Mouse (Mus musculus): Measurements from ENCODE around the gene Gm614.

Gm614 gene

DNA sequence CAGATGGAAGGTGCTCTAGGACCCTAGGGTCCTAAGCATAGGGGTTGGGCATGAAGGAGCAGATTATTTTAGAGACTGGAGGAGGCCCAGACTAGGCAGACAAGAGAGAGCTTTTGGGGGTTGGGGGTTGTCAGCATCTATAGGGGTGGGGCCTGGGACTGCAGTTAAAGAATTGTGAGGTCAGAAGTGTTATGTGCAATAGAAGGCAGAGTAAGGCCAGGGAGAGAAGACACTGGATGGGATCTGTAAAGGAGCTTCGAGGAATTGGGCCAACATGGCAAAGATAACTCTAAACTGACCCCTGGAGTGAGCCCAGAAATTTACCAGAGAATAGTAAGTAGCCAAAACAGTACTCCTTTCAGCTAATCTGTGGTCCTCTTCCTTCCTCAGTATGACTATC is at the start of gene Gm614:
TSS of gene Gm614 (minus strand) at position 101 of the 400 bp plus-strand sequence.
- in situ Hi-C loops (cut with MboI, MseI): no loop called here

DNA sequence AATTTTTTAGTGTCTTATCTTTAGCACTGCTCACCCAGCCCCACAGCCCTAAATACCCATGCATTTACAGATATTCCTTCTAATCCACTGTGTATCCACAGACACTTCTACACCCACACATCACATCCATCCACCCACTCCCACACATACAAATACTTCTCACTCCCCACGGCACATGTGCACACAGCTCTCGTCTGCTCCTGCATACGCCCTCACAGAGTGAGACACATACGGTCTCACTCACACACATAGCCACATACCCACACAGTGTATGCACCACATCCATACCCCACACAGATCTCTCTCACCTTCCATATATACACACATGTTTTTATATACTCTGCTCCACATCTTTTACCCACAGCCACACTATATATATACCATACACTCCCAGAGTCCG is 45.5 kb upstream of the Gm614 start:
- in situ Hi-C loops (cut with MboI, MseI): no loop called here

DNA sequence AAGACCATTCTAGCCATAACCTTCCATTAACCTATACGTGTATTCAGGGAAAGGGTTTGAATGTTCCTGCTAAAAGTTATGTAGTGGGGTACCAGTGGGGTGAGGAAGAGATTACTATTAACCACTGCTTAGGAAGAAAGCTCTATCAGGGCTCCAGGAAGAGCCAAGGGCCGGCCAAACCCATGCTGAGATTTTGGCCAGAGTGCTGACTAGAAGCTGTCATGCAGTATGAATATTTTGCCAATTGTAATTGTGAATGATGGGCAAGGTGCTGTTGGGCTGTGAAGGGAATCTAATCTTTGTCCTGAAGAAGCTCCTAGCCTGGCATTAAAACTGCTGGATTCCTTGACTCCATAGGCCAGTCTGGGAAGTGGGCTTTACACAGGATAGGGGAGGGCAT is 40.9 kb upstream of the Gm614 start:
- in situ Hi-C loops (cut with MboI, MseI): no loop called here

DNA sequence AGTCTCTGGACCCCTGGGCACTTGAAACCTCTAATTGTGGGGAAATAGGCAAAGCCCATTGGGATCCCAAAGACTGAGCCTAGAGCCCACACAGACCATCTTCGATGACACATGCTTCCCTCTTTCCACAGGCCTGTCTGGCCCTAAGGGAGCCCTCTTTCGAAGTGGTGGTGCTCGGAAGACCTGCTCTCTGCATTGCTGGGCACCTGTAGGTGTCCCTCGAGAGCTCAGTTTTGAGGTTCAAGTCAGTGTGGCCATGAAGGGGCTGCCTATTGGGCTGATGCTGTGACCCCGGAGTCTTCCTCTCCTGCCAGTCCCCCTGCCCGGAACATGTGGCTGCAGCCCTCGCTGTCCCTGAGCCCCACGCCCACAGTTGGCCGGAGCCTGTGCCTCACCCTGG is 37.9 kb upstream of the Gm614 start:
- in situ Hi-C loops (cut with MboI, MseI): no loop called here

DNA sequence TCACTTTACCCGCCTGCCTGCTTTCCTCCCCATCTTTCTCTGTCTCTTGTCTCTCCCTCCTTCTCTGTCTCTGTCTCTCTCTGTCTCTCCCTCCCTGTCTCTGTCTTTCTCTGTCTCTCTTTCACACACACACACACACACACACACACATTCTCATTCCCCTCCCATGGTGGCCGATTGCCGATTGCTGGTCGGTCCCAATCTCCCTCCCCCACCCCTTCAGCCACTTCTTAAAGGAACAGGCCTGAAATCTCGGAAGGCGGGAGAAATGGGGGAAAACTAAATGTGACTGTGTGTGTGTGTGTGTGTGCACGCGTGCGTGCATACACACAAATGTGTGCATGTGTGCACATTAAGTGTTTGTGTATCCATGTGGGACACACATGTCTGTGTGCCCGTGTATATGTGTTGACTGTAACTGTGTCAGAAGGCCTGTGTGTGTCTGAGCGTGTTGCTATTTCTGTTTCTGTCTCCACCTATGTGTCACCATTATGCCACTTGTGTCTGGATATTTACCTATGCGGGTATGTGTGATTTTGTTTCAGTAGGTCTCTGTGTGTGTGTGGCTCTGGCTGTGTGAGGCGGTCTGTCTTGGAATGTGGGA is 36.7 kb upstream of the Gm614 start:
- in situ Hi-C loops (cut with MboI, MseI): no loop called here

DNA sequence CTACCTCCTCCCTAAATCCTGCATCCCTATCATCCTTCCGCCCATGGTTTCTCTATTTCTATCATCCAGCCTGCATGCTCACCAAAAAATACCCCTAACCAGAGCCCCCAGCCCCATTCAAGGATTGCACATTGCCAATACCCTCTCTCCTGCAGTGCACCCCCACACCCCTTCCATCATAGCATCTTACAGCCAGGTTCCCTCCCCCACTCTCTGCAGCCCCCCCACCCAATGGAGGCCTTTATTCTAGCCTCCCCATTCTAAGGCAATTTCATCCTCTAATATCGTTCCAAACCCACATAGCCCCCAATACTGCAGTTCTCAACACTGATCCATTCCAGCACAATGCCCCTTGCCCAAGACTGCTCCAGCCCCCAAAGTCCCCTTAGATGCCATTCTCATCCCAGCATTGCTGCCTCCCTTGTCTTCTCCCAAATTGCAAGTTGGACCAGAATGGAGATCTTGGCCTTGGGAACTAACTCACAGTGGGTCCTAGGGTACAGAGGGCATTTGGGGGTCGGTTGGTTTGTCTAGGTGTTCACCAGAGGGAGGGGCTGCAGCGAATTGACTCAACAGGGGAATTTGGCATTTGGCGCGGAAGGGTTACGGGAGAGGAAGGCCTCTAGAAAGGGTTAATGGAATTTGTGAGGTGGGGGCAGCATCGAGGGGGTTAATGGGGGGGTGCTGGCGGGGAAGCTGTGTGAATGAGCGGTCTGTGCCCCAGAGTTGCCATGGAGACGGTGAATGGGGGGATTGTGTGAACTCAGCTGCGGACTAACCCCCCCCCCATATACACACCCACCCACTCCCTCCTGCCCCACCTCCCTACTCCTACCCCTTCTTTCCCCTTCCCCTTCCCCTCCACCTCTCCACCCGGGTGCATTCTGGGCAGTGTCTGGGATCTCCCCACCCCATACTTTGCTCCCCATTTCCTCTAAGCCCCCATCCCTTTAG is 36.0 kb upstream of the Gm614 start:
- in situ Hi-C loops (cut with MboI, MseI): loop anchor here (25.0 kb wide), 1 partner anchor 1087 kb away; no protein-coding TSS in a partner anchor

DNA sequence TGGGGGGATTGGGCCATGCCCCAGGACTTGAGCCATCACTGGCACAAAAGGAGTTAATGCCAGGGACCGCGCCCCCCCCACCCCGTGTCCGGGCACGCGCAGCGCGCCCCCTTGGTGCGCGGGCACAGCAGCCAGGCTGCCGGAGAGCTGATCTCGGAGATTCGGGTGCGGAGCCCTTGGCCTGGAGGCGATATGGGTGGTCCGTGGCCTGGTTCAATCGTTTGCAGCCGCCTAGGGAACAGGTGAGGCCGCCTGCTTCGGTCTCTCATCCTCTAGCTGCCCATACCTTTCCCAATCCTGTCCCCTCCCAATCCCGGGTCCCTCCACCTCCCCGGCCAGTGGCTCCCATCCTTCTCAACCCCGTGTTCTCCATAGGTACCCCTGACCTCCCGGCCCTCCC is 35.3 kb upstream of the Gm614 start, which contains the start of gene Nlgn3:
TSS of gene Nlgn3 (plus strand) at position 114 of the 400 bp plus-strand sequence.
- in situ Hi-C loops (cut with MboI, MseI): loop anchor here (25.0 kb wide), 1 partner anchor 1087 kb away; no protein-coding TSS in a partner anchor

DNA sequence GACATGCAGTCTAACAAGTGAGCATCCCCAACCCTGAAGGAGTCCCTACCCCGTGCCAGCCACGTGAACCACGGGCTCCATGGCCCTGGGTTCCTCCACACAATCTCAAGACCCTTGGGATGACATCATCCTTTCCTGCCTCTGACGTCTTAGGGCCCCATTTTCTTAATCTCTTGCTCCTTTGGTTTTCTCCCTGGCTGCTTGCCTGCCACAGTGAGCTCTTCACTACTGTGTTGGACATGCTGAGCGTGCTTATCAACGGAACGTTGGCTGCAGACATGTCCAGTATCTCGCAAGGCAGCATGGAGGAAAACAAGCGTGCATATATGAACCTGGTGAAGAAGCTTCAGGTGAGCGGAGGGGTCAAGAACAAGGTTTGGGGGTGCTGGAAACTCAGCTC is 26.3 kb upstream of the Gm614 start:
- in situ Hi-C loops (cut with MboI, MseI): loop anchor here (25.0 kb wide), 1 partner anchor 1078 kb away; no protein-coding TSS in a partner anchor

DNA sequence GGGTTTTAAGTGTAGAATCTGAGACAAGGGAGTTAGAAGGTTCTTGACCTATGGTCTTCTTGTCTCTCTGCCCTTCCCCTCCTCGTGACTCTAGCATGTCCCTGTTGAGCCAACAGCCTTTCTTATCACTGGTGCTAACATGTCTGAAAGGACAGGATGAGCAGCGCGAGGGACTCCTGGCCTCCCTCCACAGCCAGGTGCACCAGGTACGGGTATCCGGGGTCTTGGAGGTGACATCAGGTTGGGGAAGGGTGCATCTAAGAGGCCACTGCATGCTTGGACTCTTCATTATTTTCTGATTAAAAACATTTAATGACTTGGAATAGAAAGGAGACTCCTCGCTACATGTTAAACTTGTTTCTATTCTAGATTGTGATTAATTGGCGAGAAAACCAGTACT is 25.2 kb upstream of the Gm614 start:
- in situ Hi-C loops (cut with MboI, MseI): loop anchor here (25.0 kb wide), 1 partner anchor 1077 kb away; no protein-coding TSS in a partner anchor

DNA sequence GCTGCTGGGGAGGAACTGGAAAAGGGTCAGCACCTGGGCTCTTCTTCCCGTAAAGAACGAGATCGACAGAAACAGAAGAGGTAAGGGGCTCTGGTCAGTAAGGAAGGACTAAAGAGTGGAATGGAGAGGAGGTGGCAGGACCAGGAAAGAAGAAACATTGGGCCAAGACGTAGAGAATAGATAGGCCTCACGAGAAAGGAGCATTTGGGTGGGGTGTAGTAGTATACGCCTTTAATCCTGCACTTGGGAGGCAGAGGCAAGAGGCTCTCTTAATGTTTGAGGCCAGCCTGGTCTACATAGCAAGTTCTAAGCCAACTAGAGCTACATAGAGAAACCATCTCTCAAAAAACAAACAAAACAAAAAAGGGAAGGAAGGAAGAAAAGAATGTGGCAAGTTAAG is 24.6 kb upstream of the Gm614 start:
- in situ Hi-C loops (cut with MboI, MseI): loop anchor here (25.0 kb wide), 1 partner anchor 1076 kb away; no protein-coding TSS in a partner anchor

DNA sequence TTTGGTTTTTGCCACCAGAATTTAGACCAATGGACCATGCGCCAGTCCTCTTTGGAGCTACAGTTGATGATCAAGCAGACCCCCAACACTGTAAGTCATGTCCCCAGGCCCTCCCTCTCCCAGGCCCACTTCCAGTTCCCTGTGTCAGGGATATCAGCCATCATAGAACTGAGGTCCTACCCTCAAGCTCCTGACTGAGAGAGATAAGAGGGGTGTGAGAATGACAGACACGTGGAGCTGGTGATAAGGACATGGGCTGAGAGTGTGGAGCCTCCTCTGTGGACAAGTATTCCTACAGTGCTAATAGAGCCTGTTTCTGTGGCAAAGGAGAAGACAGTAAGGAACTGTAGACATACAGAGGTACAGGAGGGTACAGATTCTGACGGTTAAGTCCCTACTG is 23.8 kb upstream of the Gm614 start:
- in situ Hi-C loops (cut with MboI, MseI): loop anchor here (25.0 kb wide), 1 partner anchor 1075 kb away; no protein-coding TSS in a partner anchor

DNA sequence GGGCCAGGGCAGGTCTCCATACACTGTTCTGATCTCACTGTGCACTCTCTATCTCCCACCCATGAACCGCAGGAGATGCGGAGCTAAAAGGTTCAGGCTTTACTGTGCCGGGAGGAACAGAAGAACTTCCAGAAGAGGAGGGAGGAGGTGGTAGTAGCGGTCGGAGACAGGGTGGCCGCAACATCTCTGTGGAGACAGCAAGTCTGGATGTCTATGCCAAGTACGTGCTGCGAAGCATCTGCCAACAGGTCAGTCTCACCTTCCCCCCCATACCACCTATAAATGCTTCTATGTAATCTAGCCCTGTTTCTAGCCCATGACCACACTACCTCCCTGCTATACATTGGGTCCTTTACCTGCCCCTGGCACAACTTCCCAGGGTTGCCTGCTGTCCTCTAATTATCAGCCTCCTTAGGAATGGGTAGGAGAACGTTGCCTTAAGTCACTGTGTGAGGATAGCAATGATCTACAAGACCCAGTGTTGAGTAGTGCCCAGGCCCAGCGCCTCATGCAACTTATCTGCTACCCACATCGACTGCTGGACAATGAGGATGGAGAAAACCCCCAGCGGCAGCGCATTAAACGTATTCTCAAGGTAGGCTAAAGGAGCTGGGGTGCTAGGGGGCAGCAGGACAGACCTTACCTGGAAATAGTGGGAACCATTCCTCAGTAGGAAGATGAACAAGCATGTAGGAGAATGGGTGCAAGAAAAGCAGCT is 22.3 kb upstream of the Gm614 start:
- in situ Hi-C loops (cut with MboI, MseI): loop anchor here (25.0 kb wide), 1 partner anchor 1074 kb away; no protein-coding TSS in a partner anchor

DNA sequence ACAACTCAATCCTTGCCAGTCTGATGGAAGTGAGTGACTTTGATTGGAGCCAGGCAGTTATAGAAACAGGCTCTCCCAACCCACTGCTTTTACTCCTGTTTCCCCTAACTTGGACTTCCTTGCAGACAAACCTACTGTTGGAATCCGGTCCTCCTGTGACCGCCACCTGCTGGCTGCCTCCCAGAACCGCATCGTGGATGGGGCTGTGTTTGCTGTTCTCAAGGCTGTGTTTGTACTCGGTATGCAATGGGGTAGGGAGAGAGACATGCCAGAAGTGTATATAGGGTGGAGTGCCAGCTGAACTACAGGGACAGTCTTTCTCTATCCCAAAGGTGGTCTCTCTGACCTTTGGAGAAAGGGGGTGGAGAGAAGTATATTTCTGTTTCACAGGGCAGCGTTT is 21.7 kb upstream of the Gm614 start:
- in situ Hi-C loops (cut with MboI, MseI): loop anchor here (25.0 kb wide), 1 partner anchor 1073 kb away; no protein-coding TSS in a partner anchor

DNA sequence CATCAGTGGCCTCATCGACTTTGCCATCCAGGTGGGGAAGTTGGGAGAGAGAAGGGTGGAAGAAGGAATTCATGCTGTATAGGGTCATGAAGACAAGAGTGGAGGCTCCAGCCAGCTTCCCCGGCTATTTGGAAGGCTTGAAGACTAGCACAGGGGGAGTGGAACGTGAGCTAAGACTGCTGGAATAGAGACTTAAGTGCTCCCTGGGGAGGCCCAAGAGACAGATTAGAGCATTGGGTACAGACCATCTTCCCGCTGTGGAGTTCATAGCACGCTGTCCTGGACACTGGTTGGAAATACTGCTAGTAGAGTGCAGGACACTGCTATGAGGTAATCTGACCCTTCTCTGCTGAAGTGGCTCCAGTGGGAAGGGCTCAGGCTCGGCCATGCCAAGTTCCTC is 19.0 kb upstream of the Gm614 start:
- in situ Hi-C loops (cut with MboI, MseI): loop anchor here (25.0 kb wide), 1 partner anchor 1071 kb away; no protein-coding TSS in a partner anchor

DNA sequence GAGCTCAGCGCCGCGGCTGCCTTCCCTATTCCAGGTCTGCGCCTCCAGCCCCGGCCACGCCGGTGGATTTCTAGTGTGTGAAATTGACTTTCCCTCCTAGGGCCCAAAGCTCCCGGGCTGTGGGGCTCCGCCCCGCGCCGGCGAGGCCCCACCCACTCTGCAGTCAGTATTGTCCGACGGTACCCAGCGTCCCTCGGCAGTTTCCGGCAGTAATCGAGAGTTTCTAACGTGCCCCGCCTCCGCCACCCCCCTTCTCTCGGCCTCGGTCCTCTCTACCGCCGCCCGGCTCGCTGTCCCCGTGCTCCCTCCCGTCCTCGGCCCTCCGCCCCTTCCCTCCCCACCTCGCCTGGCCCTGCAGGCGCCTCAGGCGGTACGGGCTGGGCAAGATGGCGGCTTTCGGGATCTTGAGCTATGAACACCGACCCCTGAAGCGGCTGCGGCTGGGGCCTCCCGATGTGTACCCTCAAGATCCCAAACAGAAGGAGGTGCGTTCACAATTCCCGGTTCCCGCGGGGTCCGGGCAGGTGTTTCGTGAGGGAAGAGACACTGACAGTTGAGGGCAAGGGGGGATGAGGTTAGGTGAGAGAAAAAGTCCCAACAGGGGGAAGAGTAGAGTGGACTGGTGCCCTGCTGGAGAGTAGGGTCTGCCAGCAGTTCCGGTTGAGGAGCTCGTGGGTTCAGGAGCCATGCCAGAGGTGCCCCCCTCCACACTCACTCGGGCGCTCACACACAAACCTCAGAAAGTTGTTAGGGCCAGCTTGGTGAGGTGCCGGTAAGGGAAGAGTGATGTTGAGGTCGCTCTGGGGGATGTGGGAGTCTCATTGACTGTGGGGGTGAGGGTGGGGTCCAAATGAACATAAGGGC is 10.3 kb upstream of the Gm614 start, which contains the start of gene Med12:
TSS of gene Med12 (plus strand) at position 156 of the 864 bp plus-strand sequence.
- in situ Hi-C loops (cut with MboI, MseI): loop anchor here (10.0 kb wide), 1 partner anchor 1649 kb away; no protein-coding TSS in a partner anchor

DNA sequence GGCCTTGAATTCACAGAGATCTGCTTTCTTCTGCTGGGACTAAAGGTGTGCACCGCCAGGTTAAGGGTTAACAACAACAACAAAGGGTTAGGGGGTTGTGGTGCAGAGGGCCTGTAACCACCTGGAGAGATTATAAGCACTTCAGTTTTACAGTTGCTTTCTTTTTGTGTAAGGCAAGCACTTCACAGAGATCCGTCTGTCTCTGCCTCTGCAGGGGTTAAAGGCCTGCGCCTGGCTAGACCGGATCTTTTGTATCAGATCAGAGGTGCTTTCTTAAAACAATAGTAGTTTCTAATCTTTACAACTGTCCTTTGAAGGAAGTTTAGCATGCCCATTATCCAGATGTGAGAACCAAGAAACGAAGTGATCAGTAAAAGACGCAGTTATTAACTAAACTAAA is 9.6 kb upstream of the Gm614 start:
- in situ Hi-C loops (cut with MboI, MseI): loop anchor here (10.0 kb wide), 1 partner anchor 1649 kb away; no protein-coding TSS in a partner anchor

DNA sequence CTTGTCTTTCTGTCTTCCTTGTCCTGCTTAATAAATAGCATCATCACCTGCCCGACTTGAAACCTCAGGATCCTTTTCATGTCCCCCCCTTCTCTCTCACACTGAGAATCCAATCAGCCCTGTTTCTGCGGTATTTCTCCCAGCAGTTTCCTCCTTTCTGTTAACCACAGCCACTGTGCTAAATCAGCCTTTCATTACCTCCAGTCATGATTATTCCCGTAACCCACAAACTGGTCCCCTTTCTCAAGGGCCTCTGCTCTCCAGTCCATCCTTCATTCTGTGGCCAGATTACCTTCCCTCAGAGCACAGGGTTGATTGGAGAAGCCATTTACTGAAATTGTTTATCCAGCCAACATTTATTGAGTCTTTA is 4.9 kb upstream of the Gm614 start, which contains the start of gene Gm20489:
TSS of gene Gm20489 (minus strand) at position 269 of the 370 bp plus-strand sequence.
- in situ Hi-C loops (cut with MboI, MseI): no loop called here

DNA sequence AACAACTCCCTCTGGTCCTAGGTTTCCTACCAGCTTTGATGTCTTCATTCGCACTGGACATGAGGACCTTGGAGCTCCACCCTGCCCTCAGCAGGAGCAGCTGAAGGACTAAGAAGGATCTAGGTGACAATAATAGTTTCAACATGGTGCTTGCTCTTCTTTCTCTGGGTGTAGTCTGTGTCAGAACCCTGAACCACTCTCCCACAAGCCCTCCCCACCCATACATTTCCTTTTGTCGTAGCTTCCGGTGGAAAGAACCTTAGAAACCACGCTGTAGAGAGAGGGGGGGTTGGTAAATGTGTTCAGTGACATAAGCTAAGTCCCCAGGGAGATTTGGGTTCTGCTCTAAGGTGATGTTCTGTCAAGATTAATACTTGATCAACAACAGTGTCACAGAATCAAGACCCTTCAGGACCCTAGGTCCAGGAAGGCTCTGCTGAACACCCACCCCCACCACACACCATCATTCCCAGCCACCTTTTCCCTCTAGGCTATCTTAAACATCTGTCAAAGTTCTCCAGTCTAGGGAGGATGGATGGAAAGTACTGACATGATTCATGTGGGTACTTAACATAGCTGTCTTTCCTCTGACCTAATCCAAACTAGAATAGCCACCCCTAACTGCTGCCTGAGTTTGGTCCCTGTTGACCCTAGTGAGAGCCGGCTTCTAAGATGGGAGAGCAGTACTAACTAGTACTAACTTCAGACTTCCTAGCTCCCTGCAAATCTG is 4.4 kb upstream of the Gm614 start, which contains the start of gene Il2rg:
TSS of gene Il2rg (minus strand) at position 231 of the 730 bp plus-strand sequence.
- in situ Hi-C loops (cut with MboI, MseI): no loop called here

DNA sequence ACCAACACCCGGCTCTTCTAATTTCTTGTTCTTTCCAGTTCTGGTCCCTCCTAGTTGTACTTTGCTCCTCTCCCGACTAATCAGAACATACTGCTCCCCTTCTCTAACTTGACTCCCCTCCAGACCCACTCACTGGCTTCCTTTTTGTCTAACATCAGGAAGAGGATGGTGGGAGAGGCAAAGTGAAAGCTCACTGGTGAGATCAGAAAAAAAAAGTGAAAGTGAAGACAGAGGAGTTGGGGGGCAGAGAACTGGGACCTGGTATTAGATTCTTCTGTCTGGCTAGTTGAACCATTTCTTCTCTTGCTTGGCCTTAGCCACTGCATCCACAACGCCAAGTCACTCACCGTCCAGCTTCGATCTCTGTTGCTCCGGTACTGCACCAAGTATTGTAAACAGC is 2.8 kb upstream of the Gm614 start:
- in situ Hi-C loops (cut with MboI, MseI): no loop called here

All from regulatory T cell (primary cell).